Mouse (Mus musculus) retina, postnatal 7 days (tissue): ENCODE results near the gene H2afz.
"Not testable (repeated sequence)": the region's sequence is repeated elsewhere in the genome, so short reads cannot be mapped to it uniquely, and the experiment has no call there.

Source experiments
- DNase-seq: peaks from one replicate; pipeline ENCODE4 v3.0.0-alpha.2; 2012; ENCODE audit warnings: low read depth, low spot score

H2afz gene

DNA sequence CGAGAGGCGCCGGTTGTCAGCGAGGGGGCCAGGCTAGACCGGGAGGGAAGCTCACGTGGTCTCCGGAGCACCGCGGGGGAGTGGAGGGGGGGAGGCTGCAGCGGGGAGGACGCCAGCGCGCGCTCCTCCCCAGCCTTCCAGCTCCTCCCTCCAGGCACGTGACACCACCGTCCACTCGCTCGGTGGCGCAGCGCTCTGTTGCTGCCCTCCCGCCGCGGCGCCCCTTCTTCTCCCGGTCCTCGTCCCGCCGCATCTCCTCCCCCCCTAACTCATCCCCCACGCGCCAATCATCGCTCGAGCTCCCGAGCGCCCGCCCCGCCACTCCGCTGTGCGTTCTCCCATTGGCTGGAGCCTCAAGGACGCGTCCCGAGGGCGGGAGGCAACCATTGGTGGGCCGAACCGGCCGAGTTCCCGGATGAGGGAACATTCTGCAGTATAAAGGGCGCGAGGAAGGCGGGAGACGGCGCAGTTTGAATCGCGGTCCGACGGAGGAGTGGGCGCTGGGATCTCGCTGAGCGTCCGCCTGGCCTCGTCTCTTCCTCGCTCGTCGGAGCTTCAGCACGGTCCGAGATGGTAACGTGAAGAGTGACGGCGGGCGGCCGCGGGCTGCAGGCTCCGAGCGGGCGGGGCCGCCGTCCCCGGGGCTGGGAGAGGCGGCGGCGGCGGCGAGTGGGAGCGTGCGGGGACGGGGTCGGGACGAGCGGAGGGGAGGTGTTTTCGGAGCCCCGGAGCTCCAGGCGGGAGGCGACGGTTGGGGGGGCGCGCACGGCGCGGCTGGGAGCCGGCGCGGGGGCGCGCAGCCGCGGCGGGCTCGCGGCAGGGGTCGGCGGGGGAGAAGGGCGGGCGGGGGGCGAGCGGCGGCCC is at the start of gene H2afz:
H2afz (plus strand) TSS at position 364 of the 864 bp plus-strand sequence.
- DNase-seq = peak; percentile 98

DNA sequence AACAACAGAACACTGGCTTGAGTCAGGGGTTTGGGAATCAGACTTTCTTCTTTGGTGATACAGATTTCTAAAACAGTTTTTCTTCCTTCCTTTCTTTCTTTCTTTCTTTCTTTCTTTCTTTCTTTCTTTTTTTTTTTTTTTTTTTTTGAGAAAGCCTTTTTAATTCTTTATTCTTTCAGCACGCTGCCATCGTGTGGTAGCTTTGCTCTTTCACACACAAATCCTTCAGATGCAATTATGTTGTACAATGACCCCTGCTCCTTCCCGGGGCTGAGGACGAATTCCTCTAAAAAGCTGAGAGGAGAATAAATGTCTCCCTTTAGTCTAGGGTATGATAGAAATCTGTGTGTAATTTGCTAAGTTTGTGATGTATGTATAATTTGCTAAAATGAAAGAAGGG is 45.6 kb upstream of the H2afz start:
- DNase-seq = no peak

DNA sequence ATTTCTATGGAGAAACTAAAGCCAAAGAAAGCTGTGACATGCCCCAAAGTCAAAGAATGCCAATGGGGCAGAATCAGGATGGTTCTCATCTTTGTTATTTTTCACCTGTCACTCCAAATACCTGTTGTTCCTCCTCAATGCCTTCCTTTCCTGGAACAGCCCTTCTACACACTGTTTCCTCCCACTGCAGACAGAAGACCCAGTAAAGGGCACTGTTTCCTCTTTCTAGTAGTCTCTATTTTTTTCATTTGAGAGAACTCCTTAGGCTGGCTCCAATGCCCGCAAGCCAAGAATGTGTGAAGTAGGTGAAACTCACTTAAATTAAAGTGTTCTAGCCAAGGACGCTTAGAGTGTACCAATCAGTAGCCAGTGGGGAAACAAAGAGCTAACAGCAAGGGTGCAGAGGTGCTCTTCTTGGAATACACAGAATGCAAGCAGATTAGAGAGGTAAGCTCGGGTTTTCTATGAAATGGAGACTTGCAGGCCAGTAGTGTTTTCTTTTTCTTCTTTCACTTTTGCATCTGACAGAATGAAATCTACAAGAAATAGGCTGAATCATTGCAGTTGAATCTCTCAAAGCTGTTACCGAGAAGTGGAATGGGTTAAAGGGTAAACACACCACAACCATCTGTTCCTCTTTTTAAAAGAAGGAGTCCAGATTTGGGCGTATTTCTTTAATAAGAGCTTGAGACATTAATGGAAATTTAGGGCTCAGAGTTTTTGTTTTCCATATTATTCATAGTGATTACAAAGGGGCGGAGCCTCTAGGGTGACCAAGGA is 43.4 kb upstream of the H2afz start:
- no peak for DNase-seq

DNA sequence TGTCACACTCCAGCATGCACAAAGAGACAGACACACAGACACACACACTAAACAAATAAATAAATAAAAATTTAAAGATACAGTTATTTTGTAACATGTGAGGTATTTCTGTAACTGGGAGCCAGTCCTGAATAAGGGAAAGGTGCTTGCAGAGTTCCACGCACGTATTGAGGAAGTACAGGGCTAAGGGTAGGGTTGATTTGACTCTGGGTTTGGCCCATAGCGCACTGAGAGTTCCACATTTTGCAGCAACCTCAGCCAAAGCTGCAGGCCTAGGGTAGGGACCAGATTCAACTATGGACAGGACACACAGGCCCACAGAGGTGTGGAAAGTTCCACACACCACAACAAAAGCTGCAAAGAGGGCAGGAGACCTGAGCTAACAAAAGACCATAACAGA is 41.0 kb upstream of the H2afz start:
- DNase-seq = no peak

DNA sequence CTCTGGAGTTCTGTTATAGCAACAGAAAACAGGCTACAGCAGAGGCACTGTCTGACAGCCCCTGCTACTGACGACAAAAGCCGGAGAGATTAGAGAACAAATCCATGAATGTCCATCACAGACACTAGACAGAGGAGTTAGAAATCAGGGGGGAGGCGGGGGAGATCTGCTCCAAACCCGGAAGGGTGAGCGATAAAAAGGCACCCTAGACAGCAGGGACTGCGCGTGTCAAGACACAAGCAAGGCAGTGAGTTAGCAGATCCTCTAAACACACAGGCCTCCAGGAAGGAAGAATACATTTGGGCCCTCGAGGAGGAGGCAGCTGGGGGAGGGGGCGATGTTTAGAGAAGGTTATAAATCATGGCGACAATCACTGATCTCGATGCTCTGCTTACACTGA is 36.6 kb upstream of the H2afz start:
- DNase-seq = no peak

DNA sequence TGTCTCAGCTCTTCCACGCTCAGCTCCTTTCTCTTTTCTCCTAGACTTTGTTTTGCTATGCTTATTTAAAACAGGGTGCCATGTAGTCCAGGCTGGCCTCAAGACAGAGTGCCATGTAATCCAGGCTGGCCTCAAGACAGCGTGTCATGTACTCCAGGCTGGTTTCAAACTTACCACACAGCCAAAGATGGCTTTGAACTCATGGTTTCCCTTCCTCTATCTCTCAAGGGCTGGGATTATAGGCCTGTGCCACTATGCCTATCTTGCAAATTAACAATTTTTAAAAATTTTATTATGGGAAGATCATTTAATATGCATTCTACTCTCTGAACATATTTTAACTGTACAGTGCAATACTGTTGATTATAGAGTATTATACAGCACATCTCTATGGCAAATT is 33.1 kb upstream of the H2afz start:
- no peak for DNase-seq

DNA sequence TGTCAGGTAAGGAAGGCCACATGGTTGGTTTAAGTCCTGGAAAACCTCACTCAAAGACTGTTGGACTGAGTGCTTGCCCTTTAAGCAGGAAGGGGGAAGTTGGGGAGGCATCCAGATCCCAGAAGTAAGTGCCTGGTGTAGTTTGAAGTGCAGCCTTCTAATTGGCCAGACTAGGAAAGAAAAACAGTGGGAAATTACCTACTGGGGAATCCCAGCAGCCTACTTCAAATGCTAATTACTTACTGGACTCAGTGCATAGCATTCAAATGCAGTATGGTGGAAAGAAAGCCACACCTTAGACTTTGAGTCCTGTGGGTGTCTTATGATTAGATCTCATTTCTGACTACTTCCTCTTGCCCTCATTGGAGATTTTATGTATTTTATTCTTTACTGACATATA is 31.2 kb upstream of the H2afz start:
- no peak for DNase-seq

DNA sequence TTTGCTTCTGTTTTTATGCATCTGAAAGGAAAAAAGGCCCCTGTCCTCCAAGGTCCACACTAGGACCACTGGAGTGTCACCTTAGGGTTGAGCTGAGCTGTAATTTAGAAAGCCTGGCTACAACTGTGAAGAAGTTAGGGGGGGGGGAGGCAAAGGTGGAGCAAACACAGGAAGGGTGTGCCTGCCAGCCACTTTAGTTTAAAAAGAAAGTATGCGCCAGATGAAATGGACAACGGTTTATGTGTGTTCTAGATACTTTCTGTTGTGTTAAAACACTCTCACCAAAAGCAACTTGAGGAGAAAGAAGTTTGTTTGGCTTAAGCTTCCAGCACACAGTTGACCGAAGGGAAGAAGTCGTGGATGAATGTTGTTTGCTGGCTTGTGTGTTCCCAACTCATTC is 30.6 kb upstream of the H2afz start:
- no peak for DNase-seq

DNA sequence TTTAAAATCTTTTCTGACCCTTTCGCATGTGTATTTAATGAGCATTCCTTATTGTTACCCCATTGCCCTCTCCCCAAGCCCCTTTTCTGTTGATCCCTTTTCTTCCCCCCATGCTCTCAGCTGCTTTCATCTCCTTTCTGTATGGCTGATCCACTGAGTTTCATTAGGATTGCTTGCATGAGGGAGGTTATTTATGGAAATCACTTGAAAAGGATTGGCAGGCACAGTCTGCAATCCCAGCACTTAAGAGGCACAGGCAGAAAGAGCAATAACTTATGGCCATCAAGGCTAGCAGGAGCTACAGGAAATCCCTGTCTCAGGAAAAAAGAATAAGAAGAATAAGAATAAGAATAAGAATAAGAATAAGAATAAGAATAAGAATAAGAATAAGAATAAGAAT is 27.7 kb upstream of the H2afz start:
- no peak for DNase-seq

DNA sequence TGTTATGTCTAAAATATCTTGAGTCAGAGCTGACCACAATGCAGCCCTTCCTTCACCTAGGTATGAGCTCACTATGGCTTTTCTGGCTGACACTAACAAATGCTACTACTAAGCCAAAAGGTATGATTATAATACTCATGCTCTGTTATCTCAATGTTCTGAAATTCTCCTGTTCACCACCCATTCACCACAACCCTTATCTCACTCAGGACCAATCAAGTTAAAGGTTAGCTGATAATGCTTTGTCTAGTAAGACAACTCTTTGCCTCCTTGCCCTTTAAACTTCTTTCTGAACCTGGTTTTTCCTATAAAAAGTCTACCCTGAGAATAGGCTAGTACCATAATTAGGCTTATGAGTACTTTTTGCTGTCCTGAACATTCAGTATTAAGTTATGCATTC is 26.1 kb upstream of the H2afz start:
- no peak for DNase-seq

DNA sequence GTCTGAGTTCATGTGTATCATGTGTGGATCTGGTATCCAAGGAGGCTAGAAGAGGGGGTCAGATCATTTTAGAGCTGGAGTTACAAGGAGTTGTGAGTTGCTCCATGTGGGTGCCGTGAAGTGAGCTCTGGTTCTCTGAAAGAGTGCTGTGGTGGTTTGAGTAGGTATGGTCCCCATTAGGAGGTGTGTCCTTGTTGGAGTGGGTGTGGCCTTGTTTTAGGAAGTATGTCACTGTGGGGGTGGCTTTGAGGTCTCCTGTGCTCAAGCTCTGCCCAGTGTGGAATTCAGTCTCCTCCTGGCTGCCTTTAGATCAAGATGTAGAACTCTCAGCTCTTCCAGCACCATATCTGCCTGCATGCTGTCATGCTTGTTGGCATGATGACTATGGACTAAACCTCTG is 21.3 kb upstream of the H2afz start:
- no peak for DNase-seq

DNA sequence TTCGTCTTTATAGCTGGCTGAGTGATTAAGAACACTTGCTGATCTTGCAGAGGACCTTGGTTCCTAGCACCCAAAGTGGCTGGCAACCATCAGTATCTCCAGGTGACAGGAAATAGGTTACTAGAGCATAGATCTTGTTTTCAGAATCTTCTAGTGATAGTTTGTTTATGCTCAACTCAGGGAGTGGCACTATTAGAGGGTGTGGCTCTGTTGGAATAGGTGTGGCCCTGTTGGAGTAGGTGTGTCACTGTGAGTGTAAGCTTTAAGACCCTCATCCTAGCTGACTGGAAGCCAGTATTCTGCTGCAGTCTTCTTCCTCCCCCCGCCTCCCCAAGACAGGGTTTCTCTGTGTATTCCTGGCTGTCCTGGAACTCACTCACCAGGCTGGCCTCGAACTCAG is 20.0 kb upstream of the H2afz start:
- DNase-seq = no peak

DNA sequence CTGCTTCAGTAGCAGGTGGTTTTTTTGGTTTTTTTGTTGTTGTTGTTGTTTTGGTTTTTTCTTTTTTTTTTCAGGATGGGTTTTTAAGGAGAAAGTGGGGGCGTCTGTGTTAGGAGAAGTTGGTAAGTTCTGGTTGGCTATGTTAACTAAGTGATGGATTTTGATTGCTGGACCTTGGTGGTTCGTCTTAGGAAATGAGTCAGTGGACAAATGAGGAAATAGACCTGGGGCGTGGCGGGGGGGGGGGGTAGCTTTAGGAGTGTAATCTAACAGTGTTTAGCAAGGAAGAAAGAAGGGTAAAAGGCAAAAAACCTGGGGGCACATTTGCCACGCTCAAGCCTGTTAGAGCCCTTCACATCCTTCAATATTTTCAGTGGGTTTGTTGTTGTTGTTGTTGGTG is 17.7 kb upstream of the H2afz start:
- no peak for DNase-seq

DNA sequence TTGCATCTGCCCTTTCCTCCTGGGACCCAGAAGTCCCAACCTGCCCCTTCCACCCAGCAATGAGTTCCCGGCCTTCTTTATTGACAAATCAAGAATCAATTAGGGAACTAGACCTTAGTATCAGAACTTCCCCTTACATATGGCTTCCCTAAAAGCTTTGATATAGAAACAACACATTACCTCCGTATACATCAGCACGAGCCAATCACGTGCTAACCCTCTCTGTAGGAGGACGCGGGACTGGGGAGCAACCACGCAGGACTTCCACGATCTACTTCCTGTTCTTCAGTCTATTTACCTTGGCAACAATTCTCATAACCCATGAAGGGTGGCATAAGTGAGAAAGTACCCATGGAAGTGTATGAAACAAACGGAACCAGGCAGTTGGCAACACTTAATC is 15.9 kb upstream of the H2afz start:
- no peak for DNase-seq

DNA sequence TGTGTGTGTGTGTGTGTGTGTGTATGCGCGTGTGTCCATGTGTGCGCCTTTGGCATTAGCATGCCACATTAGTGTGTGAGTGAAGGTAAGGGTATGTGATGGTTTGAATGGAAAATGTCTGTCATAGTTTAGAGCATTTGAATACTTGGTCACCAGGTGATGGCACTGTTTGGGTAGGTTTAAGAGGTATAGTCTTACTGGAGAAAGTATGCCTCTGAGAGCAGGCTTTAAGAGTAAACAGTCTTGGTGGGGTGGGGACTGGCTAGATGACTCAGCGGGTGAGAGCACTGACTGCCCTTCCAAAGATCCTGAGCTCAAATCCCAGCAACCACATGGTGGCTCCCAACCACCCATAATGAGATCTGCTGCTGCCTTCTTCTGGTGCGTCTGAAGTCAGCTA is 14.6 kb upstream of the H2afz start:
- DNase-seq = no peak

DNA sequence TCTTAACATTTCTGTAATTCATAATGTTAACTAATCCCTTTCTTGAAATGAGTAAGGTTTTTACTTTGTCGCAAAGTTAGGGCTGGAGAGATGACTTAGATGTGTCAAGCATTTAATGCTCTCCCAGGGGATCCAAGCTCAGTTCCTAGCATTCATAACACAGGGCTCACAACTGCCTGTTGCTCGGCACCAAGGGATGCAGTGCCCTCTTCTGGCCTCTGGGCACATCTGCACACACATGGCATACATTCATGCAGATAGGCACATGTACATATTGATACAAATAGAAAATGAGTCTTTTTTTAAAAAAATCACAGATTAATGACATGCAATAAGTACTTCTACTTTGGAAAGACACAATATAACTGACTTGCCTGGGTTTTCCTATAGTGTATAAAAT is 13.1 kb upstream of the H2afz start:
- no peak for DNase-seq

DNA sequence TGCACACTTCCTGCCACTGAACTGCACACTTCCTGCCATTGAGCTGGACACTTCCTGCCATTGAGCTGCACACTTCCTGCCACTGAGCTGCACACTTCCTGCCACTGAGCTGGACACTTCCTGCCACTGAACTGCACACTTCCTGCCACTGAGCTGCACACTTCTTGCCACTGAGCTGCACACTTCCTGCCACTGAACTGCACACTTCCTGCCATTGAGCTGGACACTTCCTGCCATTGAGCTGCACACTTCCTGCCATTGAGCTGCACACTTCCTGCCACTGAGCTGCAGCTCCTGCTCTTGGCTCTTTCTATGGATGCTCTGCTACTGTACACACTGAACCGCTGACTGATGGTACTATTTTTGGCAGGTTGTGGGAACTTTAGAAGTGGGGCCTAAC is 11.3 kb upstream of the H2afz start:
- not testable (repeated sequence) for DNase-seq

DNA sequence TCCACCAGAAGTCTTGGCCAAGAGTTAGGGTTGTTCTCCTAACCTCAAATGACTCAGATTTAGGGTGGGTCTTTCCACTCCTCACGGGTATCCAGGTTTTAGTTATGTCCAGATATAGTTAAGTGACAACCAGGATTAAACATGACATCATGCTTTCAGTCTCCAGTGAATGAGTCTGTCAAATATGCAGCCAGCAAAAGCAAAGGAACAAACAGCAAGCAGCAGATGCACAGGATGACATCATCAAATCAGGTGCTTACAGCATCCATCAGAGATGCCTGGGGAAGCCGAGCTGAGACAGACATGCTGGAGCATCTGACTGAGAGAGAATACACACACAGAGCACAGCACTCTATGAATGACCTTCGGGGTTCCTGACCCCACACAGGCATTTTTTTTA is 9.0 kb upstream of the H2afz start:
- no peak for DNase-seq

DNA sequence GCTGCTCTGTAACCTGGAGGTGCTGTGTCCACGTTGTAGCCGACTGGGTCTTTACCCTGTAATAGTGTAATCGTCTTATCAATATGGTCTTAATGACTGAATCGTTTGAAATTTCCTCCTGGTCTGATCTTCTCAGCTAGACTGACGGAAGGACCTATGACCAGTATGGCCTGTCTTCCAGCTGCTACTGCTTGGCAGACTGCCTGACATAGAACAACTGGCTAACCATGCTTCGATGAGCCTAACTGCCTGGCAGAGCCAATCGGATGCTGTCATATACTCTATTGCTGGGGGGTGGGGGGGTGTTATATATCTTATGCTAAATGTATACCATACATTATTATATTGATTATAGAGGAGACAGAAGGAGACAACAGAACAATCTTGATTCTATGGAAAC is 8.2 kb upstream of the H2afz start:
- no peak for DNase-seq

DNA sequence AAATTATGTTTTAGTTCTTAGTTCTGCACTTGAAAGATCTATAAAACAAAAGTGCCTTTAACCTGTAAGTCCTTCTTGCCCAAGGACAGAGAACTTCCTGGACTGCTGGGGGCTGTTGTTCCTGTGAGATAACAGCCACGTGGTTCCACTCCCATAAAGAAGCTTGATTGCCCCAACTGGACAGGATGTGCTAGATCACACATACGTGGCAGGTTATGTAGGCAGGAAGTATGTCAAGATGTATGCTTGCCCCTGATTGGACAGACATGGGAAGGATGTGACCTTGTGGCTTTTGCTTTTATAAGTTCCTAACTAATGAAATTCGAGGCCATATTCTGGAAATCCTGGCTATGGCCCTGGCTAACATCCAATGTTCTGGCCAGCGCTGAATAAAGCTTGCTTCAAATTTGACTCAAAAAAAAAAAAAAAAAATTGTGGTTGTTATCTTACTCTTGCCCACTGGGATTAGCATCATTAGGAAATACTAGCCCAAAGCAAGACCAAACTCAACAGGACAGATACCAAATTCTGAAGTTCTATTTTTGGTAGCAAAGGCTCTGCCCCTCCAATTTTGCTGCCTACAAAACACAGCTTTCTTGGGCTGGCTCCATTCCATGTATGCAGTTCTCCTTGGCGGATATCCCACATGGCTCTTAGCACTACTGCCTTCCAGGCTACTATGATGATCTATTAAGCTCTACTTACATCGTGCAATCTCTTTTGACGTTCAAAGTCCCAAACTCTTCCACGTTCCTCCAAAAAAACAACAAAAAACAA is 3.7 kb upstream of the H2afz start:
- no peak for DNase-seq

DNA sequence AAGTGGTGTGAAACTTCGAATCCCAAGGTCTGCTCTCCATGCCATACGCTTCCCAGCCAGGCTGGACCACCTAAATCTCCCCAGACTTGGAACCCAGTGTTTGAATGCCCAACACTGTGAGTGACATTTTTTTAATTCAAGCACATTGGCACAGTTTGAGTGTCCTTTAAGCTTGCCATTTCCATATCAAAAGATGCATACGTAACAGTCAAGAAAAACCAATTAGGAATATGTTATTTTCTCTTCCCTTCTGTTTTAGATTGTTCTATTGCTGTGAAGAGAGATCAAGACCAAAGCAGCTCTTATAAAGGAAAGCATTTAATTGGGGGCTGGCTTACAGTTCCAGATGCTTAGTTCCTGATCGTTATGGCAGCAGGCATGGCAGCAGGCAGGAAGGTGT is 2.9 kb upstream of the H2afz start:
- DNase-seq = no peak

DNA sequence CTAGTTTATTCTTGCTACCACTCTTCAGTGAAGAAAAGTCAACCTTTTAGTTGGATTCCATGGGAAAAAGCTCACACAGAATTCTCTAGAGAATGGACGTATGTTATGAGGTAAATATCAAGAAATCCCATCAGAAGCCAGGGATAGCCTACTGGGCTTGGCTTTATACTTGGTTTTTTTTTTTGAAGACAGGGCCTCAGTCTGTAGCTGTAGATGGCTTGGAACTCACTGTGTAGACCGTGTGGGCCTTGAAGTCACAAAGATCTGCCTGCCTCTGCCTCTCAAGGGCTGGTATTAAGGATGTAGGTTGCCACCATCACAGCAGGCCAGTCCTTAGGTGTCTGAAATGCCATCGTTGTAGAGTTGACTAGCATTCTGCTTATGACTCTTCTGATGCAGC is 1.7 kb upstream of the H2afz start:
- no peak for DNase-seq
